ENCODE assay signal across 14 mouse cellular contexts in the genomic region with DNA sequence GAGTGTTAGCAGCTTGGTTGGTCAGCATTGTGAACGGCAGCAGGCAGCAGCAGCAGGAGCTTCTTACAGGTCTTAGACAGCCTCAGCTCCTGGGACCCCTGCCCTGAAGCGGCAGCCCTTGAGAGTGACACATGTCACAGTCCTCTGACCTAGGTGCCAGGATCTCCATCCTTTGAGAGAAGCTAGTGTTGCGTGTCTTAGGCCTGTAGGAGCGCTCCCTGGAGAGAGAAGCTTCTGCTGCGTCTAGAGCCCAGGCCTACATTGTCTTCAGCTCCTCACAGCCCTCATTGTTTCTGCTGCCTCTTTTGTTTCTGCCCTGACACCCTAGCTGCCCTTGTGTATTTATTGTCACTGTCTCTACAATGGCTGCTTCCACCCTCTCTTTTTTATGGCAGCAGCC. TPM values are rescaled to one million over a fixed set of nuclear protein-coding genes. Genes with fewer than 3 reads are reported as not detected.
A peak's percentile ranks its signal among the peaks of the same experiment; 100 is the strongest.
DNase-seq lines count a peak whose midpoint lies in the region; ATAC-seq and TF ChIP-seq lines count a peak whose summit lies in the region.
"Had no signal": no experiment of that assay in that cellular context is flagged by ENCODE, and none has a peak within 500 bp of the region (broad histone marks: within the 10 kb centered on the region; RNA-seq: fewer than 3 reads in every experiment).

No protein-coding gene starts in this region.

- no peak for TF ChIP-seq CTCF in brain, embryonic 14.5 days (IDR thresholded peaks at IDR 0.05; ENCODE audit: borderline replicate concordance, extremely low read depth, insufficient read depth, insufficient read length)

- H3K4me3 ChIP-seq in embryonic facial prominence, embryonic 13.5 days = no peak overlapping the region
- H3K4me3 ChIP-seq in hindbrain, embryonic 14.5 days (replicated peaks; ENCODE audit: low read length) = no peak overlapping the region
- H3K4me3 ChIP-seq: erythroblast, embryonic 14.5 days; lung, embryonic 15.5 days; myocyte had no signal

- TF ChIP-seq POLR2A in brain, embryonic 14.5 days (IDR thresholded peaks at IDR 0.05; ENCODE audit: borderline replicate concordance, extremely low read depth, insufficient read depth, insufficient read length, poor library complexity, severe bottlenecking) = no peak

- no peaks in the 10 kb centered on the region for H3K27me3 ChIP-seq in embryonic facial prominence, embryonic 13.5 days
- H3K27me3 ChIP-seq in hindbrain, embryonic 14.5 days (ENCODE audit: control insufficient read depth, insufficient read depth, low read length) = no peaks in the 10 kb centered on the region
- H3K27me3 ChIP-seq: lung, embryonic 15.5 days had no signal

- H3K4me1 ChIP-seq in embryonic facial prominence, embryonic 13.5 days = peaks cover 43% of the 10 kb centered on the region
- peaks cover 28% of the 10 kb centered on the region for H3K4me1 ChIP-seq in hindbrain, embryonic 14.5 days (replicated peaks; ENCODE audit: control insufficient read depth, insufficient read depth, low read length)

- WGBS in embryonic facial prominence, embryonic 13.5 days = 48% methylated on average over 5 of the region's 5 CpGs
- 17% methylated on average over 5 of the region's 5 CpGs for WGBS in hindbrain, embryonic 14.5 days

- H3K36me3 ChIP-seq in embryonic facial prominence, embryonic 13.5 days = peaks cover 3% of the 10 kb centered on the region; the same call in 1 of the 2 replicates
- H3K36me3 ChIP-seq in hindbrain, embryonic 14.5 days (replicated peaks; ENCODE audit: control insufficient read depth, insufficient read depth) = no peaks in the 10 kb centered on the region
- H3K36me3 ChIP-seq: lung, embryonic 15.5 days had no signal

- no peak overlapping the region for H3K4me2 ChIP-seq in embryonic facial prominence, embryonic 13.5 days
- no peak overlapping the region for H3K4me2 ChIP-seq in hindbrain, embryonic 14.5 days (replicated peaks)
- H3K4me2 ChIP-seq: lung, embryonic 15.5 days had no signal

- H3K27ac ChIP-seq in embryonic facial prominence, embryonic 13.5 days = 0 out of 2 replicates have a peak overlapping the region, but pooled peaks have one; percentile 4
- H3K27ac ChIP-seq in hindbrain, embryonic 14.5 days = peak overlapping the region; percentile 58
- H3K27ac ChIP-seq: lung, embryonic 15.5 days had no signal

- peak; percentile 54 for DNase-seq in brain, embryonic 14.5 days (ENCODE audit: low read depth)
- DNase-seq in hindbrain, embryonic 14.5 days (ENCODE audit: low spot score) = no peak
- DNase-seq in neural tube, embryonic 10.5 days (ENCODE audit: extremely low spot score, low spot score) = peak; percentile 29
- no peak for DNase-seq in cerebellum, adult 9-11 months
- DNase-seq in adrenal gland, postnatal 4 days (ENCODE audit: low spot score in 2 of 2) = no peak
- DNase-seq in cerebellum, postnatal 4 days (ENCODE audit: low spot score in 2 of 2) = no peak
- DNase-seq: heart, postnatal 4 days; kidney, postnatal 10 days; thymus, adult 2 months had no signal

- no peak overlapping the region for H3K9ac ChIP-seq in embryonic facial prominence, embryonic 13.5 days
- no peak overlapping the region for H3K9ac ChIP-seq in hindbrain, embryonic 14.5 days
- H3K9ac ChIP-seq: lung, embryonic 15.5 days had no signal

- no peaks in the 10 kb centered on the region for H3K9me3 ChIP-seq in embryonic facial prominence, embryonic 13.5 days
- H3K9me3 ChIP-seq in hindbrain, embryonic 14.5 days (ENCODE audit: control insufficient read depth, low read length) = no peaks in the 10 kb centered on the region
- H3K9me3 ChIP-seq: lung, embryonic 15.5 days had no signal

- ATAC-seq in embryonic facial prominence, embryonic 13.5 days (ENCODE audit: insufficient number of reproducible peaks, insufficient read depth, low FRiP score, low TSS enrichment, low read depth) = no peak
- no peak; the same call in 1 of the 2 replicates for ATAC-seq in hindbrain, embryonic 14.5 days (ENCODE audit: low FRiP score)
- no peak for ATAC-seq in activated CD4-positive, CD25-positive, alpha-beta regulatory T cell, adult 4 months

RNA-seq across cellular contexts. Expression of gene Tent4b, which starts 26.3 kb away (rescaled TPM):
- polyA plus RNA-seq in brain, embryonic 14.5 days (2012; rRNA removed) = 30.9 and 36.5 TPM in 2 replicates
- 9.1 and 11.1 TPM in 2 replicates for polyA plus RNA-seq in embryonic facial prominence, embryonic 13.5 days (2015; fragmentation: Nextera tagmentation; extraction: Ambion mirVana)
- 17.1 and 18.7 TPM in 2 replicates for polyA plus RNA-seq in hindbrain, embryonic 14.5 days (2014; fragmentation: Nextera tagmentation; extraction: Ambion mirVana)
- 10 to 100 TPM; 36.4 to 38.5 TPM for total RNA-seq in adrenal gland, postnatal 4 days (2021)
- polyA plus RNA-seq in activated CD4-positive, CD25-positive, alpha-beta regulatory T cell, adult 4 months (2017; shearing (Covaris generic)) = 10 to 100 TPM in 1 of 2 experiments, 1 to 10 TPM in 1; 9.5 to 10.6 TPM

RNA-seq across cellular contexts. Expression of gene Adcy7, which starts 46.8 kb away (rescaled TPM):
- 2.2 and 3.7 TPM in 2 replicates for polyA plus RNA-seq in brain, embryonic 14.5 days (2012; rRNA removed)
- 6.6 and 7.3 TPM in 2 replicates for polyA plus RNA-seq in embryonic facial prominence, embryonic 13.5 days (2015; fragmentation: Nextera tagmentation; extraction: Ambion mirVana)
- polyA plus RNA-seq in hindbrain, embryonic 14.5 days (2014; fragmentation: Nextera tagmentation; extraction: Ambion mirVana) = 4.9 and 6.3 TPM in 2 replicates
- 1 to 10 TPM; 6.8 to 8.0 TPM for total RNA-seq in adrenal gland, postnatal 4 days (2021)
- polyA plus RNA-seq in activated CD4-positive, CD25-positive, alpha-beta regulatory T cell, adult 4 months (2017; shearing (Covaris generic)) = 10 to 100 TPM; 71.1 to 90.3 TPM

Comparison
In these comparisons a context has a peak if more than half of its experiments do, and no peak if none do; other contexts are left out.
1. DNase-seq: peak in brain, embryonic 14.5 days (single experiment) and neural tube, embryonic 10.5 days (single experiment); none in hindbrain, embryonic 14.5 days (single experiment), cerebellum, adult 9-11 months (single experiment), adrenal gland, postnatal 4 days (0 of 2) and cerebellum, postnatal 4 days (0 of 2).